Mouse (Mus musculus) heart, embryonic 12.5 days (tissue): ENCODE measurements around the gene Hcn2. TPM values are rescaled to one million over a fixed set of nuclear protein-coding genes. Genes with fewer than 3 reads are reported as not detected.

Experiments
- ATAC-seq: fragments of 200-750 bp; cut with Nextera tagmentation; 2 replicates; pipeline ENCODE4 v1.8.0; 2017; ENCODE audit warnings: moderate TSS enrichment, moderate library complexity; ENCODE audit not compliant: insufficient number of reproducible peaks, low FRiP score
- H3K27ac ChIP-seq: fragments of 300-500 bp; sonication (generic); 2 replicates; pipeline ENCODE4 v1.5.1; 2016; ENCODE audit warnings: mild to moderate bottlenecking, moderate library complexity; ENCODE audit not compliant: poor library complexity, severe bottlenecking
- H3K27me3 ChIP-seq: fragments of 300-500 bp; sonication (generic); replicated peaks from 2 replicates; pipeline ENCODE4 v1.6.1; 2016; ENCODE audit warnings: mild to moderate bottlenecking, moderate library complexity
- H3K36me3 ChIP-seq: fragments of 300-500 bp; sonication (generic); 2 replicates; pipeline ENCODE4 v1.6.1; 2016; ENCODE audit warnings: mild to moderate bottlenecking, moderate library complexity
- H3K4me1 ChIP-seq: fragments of 300-500 bp; sonication (generic); replicated peaks from 2 replicates; pipeline ENCODE4 v1.6.1; 2016; ENCODE audit warnings: mild to moderate bottlenecking
- H3K4me2 ChIP-seq: fragments of 300-500 bp; sonication (generic); 2 replicates; pipeline ENCODE4 v1.6.1; 2016; ENCODE audit warnings: mild to moderate bottlenecking, moderate library complexity
- H3K4me3 ChIP-seq: fragments of 300-500 bp; sonication (generic); 2 replicates; pipeline ENCODE4 v1.5.1; 2016; ENCODE audit warnings: mild to moderate bottlenecking
- H3K9ac ChIP-seq: fragments of 300-500 bp; sonication (generic); 2 replicates; pipeline ENCODE4 v1.6.1; 2016; ENCODE audit warnings: mild to moderate bottlenecking, moderate library complexity
- H3K9me3 ChIP-seq: fragments of 300-500 bp; sonication (generic); replicated peaks from 2 replicates; pipeline ENCODE4 v1.6.1; 2016; ENCODE audit warnings: mild to moderate bottlenecking, moderate library complexity
- WGBS: fragments of 180-500 bp; shearing (Covaris S2); methylation state at CpG from one replicate; pipeline ENCODE4 v1.1.7; 2016; 5-methylcytosine and 5-hydroxymethylcytosine counted together
- polyA plus RNA-seq: library from polyadenylated mRNA; unstranded; fragments of >200 nt; fragmentation: Nextera tagmentation; extraction: Ambion mirVana; gene quantifications from 2 replicates; pipeline ENCODE4 v1.2.1, GENCODE M21; 2016

The Hcn2 gene
- polyA plus RNA-seq, 1 experiment from 2014 or later = not detected

DNA sequence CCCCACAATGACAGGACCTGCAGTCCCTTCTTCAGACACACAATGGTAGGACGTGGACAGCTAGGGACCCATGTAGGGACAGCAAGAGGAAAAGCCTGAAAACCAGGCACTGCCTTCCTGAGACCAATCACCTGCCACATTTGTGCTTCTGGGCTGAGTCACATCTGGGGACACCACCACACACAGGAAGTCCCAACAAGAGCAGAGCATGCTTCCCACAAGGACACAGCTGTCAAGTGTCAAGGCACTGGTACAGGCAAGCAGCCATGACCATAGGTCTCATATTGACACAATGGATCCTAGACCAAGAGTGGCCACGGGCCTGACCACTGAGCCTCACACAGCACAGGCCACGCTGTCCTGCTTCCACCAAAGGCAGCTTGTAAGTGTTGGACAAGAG is 46.4 kb downstream of the Hcn2 start:
- H3K36me3 ChIP-seq = peaks cover 44% of the 10 kb centered on the region
- peaks cover 35% of the 10 kb centered on the region for H3K4me1 ChIP-seq
- no peak overlapping the region for H3K4me2 ChIP-seq
- H3K9ac ChIP-seq = 0 out of 2 replicates have a peak overlapping the region, but pooled peaks have one; percentile 7
- H3K27ac ChIP-seq = no peak overlapping the region
- ATAC-seq = no peak
- H3K4me3 ChIP-seq = no peak overlapping the region
- H3K9me3 ChIP-seq = no peaks in the 10 kb centered on the region
- WGBS = 87% methylated on average over 3 of the region's 3 CpGs
- H3K27me3 ChIP-seq = no peaks in the 10 kb centered on the region

DNA sequence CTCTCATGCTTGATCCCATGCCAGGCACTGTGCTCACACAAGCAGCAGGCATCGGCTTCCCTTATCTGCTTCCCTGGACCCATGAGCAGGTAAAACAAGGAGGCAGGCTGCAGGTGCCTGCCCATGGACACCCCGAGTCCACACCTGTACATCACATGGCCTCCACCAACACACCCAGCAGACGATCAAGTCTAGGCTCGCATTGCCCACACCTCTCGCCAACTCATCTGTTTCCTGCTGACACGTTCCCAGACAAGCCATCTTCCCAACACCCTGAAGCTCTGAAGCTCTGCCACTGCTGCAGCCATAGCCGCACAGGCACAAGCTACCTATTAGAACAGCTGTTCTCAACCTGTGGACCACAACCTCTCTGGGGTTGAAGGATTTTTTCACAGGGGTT is 47.8 kb downstream of the Hcn2 start:
- no peak overlapping the region for H3K27ac ChIP-seq
- 81% methylated on average over 7 of the region's 7 CpGs for WGBS
- H3K4me3 ChIP-seq = no peak overlapping the region
- H3K4me2 ChIP-seq = no peak overlapping the region
- no peaks in the 10 kb centered on the region for H3K9me3 ChIP-seq
- peak overlapping the region; percentile 49; the same call in 1 of the 2 replicates for H3K9ac ChIP-seq
- H3K36me3 ChIP-seq = peaks cover 31% of the 10 kb centered on the region
- H3K27me3 ChIP-seq = no peaks in the 10 kb centered on the region
- no peak for ATAC-seq
- H3K4me1 ChIP-seq = peaks cover 39% of the 10 kb centered on the region

DNA sequence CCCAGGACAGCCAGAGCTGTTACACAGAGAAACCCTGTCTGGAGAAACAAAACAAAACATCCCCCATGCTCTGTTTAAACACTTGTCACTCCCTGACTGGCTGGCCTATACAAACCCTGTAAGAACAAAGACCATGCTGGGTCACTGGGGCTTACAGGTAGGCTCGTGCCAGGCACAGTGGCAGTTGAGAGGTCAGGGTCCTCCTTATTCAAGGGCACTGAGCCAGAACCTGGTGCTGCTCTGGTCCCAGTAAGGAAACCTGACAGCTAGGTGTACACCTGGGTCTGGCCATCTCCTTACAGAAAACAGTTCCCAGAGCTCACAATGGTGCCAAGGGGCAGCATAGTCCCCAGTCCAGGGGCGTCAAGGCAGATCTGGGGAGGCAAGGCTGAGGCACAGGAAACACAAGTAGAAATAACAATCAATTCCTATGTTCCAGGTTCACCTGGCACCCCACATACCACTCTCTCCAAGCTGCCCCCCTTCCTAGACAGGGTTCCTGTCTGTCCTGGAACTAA is 48.9 kb downstream of the Hcn2 start:
- Histone ChIP-seq H3K4me2 (peak overlapping the region; percentile 81), H3K9ac (peak overlapping the region; percentile 94; the same call in 1 of the 2 replicates), H3K4me3 (peak overlapping the region; percentile 89), H3K4me1 (peaks cover 39% of the 10 kb centered on the region), H3K36me3 (peaks cover 22% of the 10 kb centered on the region), H3K27ac (no peak overlapping the region), H3K27me3 (0 out of 2 replicates have a peak, but pooled peaks cover under 1% of the 10 kb centered on the region), H3K9me3 (no peaks in the 10 kb centered on the region)
- 82% methylated on average over 2 of the region's 2 CpGs for WGBS
- no peak for ATAC-seq

DNA sequence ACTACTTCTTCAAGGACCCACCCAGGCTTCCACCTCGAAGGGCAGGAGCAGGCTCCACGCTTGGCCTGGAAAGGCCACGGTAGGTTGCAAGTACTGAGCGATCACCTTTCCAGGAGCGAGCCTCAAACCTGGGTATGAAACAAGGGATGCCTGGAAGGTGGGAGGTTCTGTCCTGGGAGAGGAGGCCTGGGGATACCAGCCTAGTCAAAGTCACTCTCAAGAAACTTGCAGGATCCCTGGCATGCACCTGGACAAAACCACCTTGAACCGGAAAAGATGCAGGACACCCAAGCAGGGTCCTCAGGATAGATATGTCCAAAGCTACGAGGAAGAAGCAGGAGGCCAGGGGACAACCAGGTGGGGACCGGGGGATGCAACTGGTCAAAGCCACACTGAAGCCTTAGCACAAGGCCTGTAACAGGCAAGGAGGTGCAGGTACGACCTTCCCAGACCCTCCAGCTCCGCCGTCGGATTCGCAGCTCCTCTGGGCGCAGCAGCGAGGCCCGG is 49.6 kb downstream of the Hcn2 start:
- Histone ChIP-seq H3K9ac (peak overlapping the region; percentile 94), H3K4me2 (peak overlapping the region; percentile 81), H3K4me3 (peak overlapping the region; percentile 89), H3K36me3 (peaks cover 15% of the 10 kb centered on the region), H3K27ac (peak overlapping the region; percentile 91), H3K27me3 (0 out of 2 replicates have a peak, but pooled peaks cover 5% of the 10 kb centered on the region), H3K4me1 (peaks cover 39% of the 10 kb centered on the region), H3K9me3 (no peaks in the 10 kb centered on the region)
- WGBS = 7% methylated on average over 16 of the region's 16 CpGs
- ATAC-seq = no peak

DNA sequence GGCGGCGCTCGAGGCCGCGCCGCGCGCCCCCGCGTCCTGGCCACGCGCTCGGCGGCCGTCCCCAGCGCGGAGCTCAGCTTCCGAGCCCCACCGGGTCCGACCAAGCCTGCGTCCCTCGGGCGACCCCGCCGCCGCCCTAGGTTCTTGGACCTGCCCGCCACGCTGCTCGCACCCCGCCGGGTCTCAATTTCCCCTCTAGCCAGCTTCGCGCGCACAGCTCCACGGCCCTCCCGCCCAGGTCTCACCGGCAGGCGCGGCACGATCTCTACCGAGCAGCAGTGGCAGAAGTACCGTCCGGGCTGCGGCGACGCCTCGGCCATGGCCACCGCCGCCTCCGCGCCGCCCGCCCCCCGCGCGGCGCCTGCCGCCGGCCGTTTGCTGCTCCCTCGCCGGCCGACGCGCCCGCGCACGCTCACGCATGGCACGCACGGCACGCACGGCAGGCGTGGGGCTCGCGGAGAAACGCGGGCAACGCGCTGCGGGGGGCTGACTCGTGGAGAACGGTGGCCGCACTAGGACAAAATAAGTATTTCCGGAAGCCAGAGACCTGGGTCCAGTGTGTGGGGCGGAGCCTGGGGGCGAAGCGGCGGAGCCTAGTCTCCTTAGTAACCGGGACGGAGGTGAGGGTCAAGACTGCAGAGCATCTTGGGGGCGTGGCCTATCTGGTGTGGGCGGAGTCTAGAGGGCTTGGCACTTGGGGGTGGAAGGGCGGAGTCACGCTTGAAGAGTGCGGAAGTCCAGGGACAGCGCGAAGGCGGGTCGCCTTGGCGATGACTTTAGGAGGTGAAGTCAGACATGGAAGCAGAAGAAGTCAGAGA is 50.3 kb downstream of the Hcn2 start, which contains the start of gene Rnf126:
Gene Rnf126, minus strand, starts transcription at position 445 of the 818 bp plus-strand sequence.
- 0 out of 2 replicates have a peak, but pooled peaks cover 5% of the 10 kb centered on the region for H3K27me3 ChIP-seq
- H3K4me3 ChIP-seq = peak within 1 kb of the TSS; percentile 89
- peak within 1 kb of the TSS; percentile 94 for H3K9ac ChIP-seq
- peaks cover 8% of the 10 kb centered on the region for H3K36me3 ChIP-seq
- peak within 1 kb of the TSS; percentile 81 for H3K4me2 ChIP-seq
- WGBS = under 1% methylated on average over 99 of the region's 101 CpGs
- H3K4me1 ChIP-seq = peaks cover 39% of the 10 kb centered on the region
- ATAC-seq = peak; percentile 94
- H3K27ac ChIP-seq = peak within 1 kb of the TSS; percentile 91
- no peaks in the 10 kb centered on the region for H3K9me3 ChIP-seq

DNA sequence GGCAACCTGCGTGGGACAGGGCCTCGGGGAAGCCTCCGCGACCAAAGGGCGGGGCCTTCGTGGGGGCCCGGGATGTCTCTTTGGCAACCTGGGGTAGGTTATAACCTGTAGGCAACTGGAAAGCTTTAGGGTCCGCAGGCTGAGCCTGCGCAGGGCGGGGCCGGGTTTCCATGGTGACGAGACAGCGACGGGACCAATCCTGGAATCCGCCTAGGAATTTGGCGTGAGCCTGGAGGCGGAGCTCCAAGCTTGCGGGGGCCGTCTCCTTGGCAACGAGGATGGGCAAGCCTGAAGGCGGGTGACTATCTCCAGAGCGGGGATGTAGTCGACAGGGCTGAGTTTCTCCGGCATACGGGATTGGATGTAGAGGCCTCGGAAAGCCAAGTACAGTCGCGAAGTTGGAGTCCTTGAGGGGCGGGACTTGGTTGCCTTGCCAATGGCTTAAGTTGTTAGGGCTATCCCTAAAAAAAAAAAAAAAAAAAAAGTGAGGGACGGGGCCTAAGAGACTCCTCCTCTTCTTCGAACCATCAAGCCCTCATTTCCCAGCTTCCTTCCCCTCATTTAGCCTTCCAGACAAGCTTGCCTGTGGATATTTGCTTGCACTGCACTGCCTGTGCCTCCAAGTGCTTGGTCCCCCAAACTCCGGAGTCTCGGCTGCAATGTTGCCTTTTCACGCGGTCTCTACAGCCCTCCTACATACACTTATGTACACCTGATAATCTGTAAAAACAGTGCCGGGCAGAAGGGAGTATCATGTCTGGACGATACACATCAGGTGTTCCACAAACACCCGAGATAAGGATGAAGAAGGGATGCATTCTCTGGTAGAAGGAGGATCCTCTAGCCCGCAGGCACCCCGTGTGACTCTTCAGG is 51.2 kb downstream of the Hcn2 start:
- peak overlapping the region; percentile 64 for H3K9ac ChIP-seq
- peak overlapping the region; percentile 89 for H3K4me3 ChIP-seq
- 10% methylated on average over 40 of the region's 40 CpGs for WGBS
- H3K4me2 ChIP-seq = peak overlapping the region; percentile 81
- 0 out of 2 replicates have a peak, but pooled peaks cover 5% of the 10 kb centered on the region for H3K27me3 ChIP-seq
- no peaks in the 10 kb centered on the region for H3K36me3 ChIP-seq
- peaks cover 39% of the 10 kb centered on the region for H3K4me1 ChIP-seq
- H3K9me3 ChIP-seq = 0 out of 2 replicates have a peak, but pooled peaks cover 5% of the 10 kb centered on the region
- ATAC-seq = peak; percentile 75
- peak overlapping the region; percentile 85 for H3K27ac ChIP-seq

DNA sequence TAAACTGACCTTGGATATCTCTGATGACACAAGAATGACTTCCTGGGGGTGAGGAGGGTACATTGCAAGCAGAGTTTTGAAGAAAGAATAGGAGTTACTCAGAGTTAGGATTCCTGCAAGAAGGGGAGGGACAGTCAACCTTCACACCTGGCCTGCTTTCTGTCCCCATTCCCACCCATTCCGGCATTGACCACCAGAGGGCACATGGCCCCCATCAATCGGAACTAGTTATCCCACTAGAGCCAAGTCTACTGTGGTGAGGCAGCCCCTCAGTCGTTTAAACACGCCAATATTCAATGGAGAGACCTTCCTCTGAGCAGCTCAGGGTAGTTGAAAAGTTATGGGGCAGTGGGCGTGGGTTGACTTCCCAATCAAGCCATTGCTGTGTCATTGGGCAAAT is 52.0 kb downstream of the Hcn2 start:
- peaks cover 34% of the 10 kb centered on the region for H3K4me1 ChIP-seq
- no peak overlapping the region for H3K4me3 ChIP-seq
- H3K9ac ChIP-seq = no peak overlapping the region
- H3K36me3 ChIP-seq = no peaks in the 10 kb centered on the region
- 1% methylated on average over 5 of the region's 5 CpGs for whole genome bisulfite sequencing
- H3K27ac ChIP-seq = no peak overlapping the region
- 0 out of 2 replicates have a peak, but pooled peaks cover 5% of the 10 kb centered on the region for H3K9me3 ChIP-seq
- H3K27me3 ChIP-seq = 0 out of 2 replicates have a peak, but pooled peaks cover 5% of the 10 kb centered on the region
- H3K4me2 ChIP-seq = no peak overlapping the region
- ATAC-seq = no peak

DNA sequence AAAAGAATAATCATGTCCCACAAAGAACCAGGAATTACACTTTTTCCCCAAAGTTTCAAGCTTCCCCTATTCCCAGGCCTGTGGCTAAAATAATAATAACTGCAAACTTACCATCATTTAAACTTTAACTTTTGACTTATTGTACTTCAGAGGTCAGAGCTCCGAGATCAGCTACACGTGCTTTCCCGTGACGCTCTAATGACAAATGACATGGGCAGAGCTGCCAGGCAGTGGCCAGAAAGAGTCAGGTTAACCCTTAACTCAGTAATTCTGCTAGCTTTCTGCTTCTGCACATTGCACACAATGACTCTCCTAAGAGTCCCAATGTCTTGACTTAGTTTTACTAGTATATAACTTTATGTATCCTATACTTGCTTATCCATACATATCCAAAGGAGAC is 52.9 kb downstream of the Hcn2 start:
- Histone ChIP-seq H3K4me1 (peaks cover 24% of the 10 kb centered on the region), H3K27me3 (0 out of 2 replicates have a peak, but pooled peaks cover 5% of the 10 kb centered on the region), H3K36me3 (no peaks in the 10 kb centered on the region), H3K9ac (no peak overlapping the region), H3K27ac (no peak overlapping the region), H3K9me3 (0 out of 2 replicates have a peak, but pooled peaks cover 5% of the 10 kb centered on the region), H3K4me2 (no peak overlapping the region), H3K4me3 (no peak overlapping the region)
- ATAC-seq = no peak
- WGBS = 60% methylated on average over 4 of the region's 4 CpGs

DNA sequence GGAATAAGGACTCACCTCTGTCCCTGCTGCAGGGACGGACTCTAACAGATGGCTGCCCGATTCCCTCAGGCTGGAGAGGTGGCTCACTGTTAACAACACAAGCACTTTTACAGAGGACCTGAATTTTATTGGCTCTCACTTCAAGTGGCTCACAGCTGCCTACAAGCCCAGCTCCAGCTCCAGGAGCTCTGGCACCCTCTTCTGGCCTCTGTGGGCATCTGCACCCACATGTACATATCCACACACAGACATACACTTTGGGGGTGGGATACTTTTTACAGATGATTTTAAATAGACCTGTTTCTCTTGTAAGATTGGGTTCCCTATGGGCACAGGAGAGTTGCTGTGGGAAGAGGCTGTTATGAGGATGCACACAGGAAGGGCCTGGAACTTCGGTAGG is 55.9 kb downstream of the Hcn2 start:
- Histone ChIP-seq H3K27ac (no peak overlapping the region), H3K4me1 (peaks cover 12% of the 10 kb centered on the region), H3K9me3 (peaks cover 10% of the 10 kb centered on the region), H3K4me3 (no peak overlapping the region), H3K9ac (no peak overlapping the region), H3K36me3 (no peaks in the 10 kb centered on the region), H3K4me2 (no peak overlapping the region), H3K27me3 (0 out of 2 replicates have a peak, but pooled peaks cover 10% of the 10 kb centered on the region)
- WGBS = 88% methylated on average over 3 of the region's 3 CpGs
- ATAC-seq = no peak

DNA sequence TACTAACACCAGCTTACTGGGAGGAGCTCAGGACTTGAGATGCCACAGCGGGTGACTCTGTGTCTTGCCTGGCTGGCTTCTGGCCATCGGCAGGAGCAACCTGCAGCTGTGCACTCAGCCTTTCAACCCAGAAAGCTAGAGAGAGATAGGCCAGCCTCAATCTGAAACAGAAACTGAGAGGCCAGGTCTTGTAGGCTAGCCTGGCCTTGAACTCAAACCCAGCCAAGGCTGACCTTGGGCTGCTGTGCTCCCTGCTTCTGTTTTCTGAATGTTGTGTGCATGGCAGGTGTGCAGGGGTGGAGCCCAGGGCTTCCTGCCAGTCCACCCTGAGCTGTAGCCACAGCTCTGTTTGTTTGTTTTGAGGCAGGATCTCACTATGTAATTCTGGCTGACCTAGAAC is 56.8 kb downstream of the Hcn2 start:
- no peak overlapping the region for H3K4me3 ChIP-seq
- no peaks in the 10 kb centered on the region for H3K36me3 ChIP-seq
- H3K27ac ChIP-seq = no peak overlapping the region
- H3K27me3 ChIP-seq = 0 out of 2 replicates have a peak, but pooled peaks cover 10% of the 10 kb centered on the region
- peaks cover 15% of the 10 kb centered on the region for H3K4me1 ChIP-seq
- WGBS = 84% methylated on average over 2 of the region's 2 CpGs
- no peak for ATAC-seq
- no peak overlapping the region for H3K4me2 ChIP-seq
- H3K9me3 ChIP-seq = peaks cover 10% of the 10 kb centered on the region
- no peak overlapping the region for H3K9ac ChIP-seq
